Mouse (Mus musculus): Measurements from ENCODE around the gene Rtl5. TPM values are rescaled to one million over a fixed set of nuclear protein-coding genes. Genes with fewer than 3 reads are reported as not detected.
"Not testable (repeated sequence)": the region's sequence is repeated elsewhere in the genome, so short reads cannot be mapped to it uniquely, and the experiment has no call there.

Gene Rtl5
- 0.92 and 1.3 TPM in 2 replicates for polyA plus RNA-seq (2014; fragmentation: Nextera tagmentation; extraction: Ambion mirVana)

DNA sequence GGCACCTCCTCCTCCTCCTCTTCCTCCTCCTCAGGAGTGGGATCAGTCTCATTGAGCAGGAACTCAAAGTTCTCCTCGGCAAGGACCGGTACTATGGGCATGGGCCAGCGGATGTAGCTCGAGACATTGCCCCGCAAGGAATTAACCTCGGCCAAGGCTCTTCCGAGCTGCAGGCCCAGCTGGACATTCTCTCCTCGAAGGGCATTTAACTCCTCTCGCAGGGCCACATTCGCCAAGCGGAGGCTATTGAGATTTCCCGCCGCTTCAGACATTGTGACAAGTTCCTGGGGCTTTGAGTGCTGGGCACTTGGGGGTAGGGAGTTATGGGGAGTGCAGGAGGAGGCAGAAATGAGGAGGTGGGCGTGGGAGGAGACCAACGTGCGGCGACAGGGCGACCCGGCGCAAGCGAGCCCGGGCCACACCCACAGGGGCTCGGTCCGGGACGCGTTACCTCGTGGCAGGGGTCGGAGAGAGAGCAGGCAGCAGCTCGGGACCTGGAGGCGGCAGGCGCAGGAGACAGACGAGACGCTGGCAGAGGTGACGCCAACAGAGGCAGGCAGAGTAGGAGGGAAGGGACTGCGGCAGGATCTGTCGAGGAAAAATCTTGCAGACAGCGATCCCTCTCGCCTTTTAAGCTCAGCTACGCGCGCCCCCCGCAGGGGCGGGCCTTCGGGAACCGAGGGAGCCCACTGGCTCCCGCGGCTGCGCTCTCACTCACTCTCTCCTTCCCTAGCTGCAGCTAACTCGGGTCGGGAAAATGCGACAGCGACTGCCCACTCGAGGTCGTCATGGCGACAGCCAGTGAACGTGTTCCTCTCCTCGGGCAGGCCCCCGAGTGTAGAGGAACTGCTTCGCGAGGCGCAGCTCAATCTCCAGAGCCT is at the start of gene Rtl5:
Rtl5 (minus strand) TSS at position 714 of the 881 bp plus-strand sequence.
- WGBS: 21% methylated on average over 39 of the region's 61 CpGs
- no peaks in the 10 kb centered on the region for H3K4me1 ChIP-seq (ENCODE audit: control insufficient read depth, insufficient read depth, low read length)
- H3K36me3 ChIP-seq (ENCODE audit: control insufficient read depth, insufficient read depth, low read length): no peaks in the 10 kb centered on the region
- no peaks in the 10 kb centered on the region for H3K9me3 ChIP-seq (ENCODE audit: control insufficient read depth, low read length)
- peak within 1 kb of the TSS; percentile 50 for H3K4me3 ChIP-seq (ENCODE audit: low read depth, low read length)
- peaks cover 8% of the 10 kb centered on the region; the same call in 1 of the 2 replicates for H3K27me3 ChIP-seq (replicated peaks; ENCODE audit: control insufficient read depth, insufficient read depth, low read length)
- H3K9ac ChIP-seq (ENCODE audit: low read depth, low read length): peak within 1 kb of the TSS; percentile 64
- peak; percentile 94 for DNase-seq (ENCODE audit: low spot score)
- H3K4me2 ChIP-seq (ENCODE audit: low read depth, low read length): peak within 1 kb of the TSS; percentile 66
- peak within 1 kb of the TSS; percentile 74 for H3K27ac ChIP-seq (replicated peaks; ENCODE audit: low read depth, low read length)
- ATAC-seq (ENCODE audit: low read depth): peak; percentile 96

DNA sequence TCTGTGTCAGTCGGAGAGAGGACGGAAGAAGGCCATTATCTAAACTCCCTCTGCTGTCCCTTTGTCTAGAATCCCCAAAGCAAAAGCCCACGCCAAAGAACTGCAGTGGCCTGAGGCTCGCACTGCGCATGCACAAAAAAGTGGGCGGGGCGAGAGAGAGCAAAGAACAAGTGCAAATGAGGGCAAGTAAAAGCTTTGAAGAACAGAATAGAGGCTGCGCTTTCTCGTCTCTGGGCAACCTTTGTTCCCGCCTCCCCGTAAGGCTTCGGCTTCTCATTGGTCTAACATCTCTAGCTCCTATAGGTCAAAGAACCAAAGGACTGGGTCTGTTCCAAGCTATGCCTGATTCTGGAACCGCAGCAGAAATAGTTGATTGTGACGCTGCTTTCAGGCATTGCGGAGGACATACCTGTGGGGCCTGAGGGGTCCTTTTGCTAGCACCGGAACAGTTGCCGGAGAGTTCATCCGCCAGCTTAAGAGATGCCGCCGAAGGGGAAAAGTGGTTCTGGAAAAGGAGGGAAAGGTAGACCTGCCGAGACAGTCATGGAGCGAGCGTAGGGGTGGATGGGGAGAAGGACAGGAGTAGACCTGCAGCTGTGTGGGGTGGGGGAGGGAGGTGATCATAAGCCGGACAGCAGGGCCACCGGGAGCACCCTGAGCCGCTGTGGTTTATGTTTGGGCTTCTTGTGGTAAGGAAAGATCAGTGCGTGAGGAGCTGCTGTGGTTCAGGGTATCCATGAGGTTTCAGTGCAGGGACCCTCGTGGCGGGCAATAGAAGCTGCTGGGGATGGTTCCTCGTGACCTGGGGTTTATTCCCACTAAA is 48.1 kb upstream of the Rtl5 start, which contains the start of gene Pin4:
Pin4 (plus strand) TSS at position 406 of the 823 bp plus-strand sequence.
- peak; percentile 98 for DNase-seq (ENCODE audit: low spot score)
- H3K9me3 ChIP-seq (ENCODE audit: control insufficient read depth, low read length): no peaks in the 10 kb centered on the region
- H3K4me2 ChIP-seq (ENCODE audit: low read depth, low read length): peak within 1 kb of the TSS; percentile 64
- H3K27ac ChIP-seq (replicated peaks; ENCODE audit: low read depth, low read length): no peak within 1 kb of the TSS
- H3K4me3 ChIP-seq (ENCODE audit: low read depth, low read length): peak within 1 kb of the TSS; percentile 59
- 23% methylated on average over 29 of the region's 30 CpGs for WGBS
- H3K4me1 ChIP-seq (ENCODE audit: control insufficient read depth, insufficient read depth, low read length): no peaks in the 10 kb centered on the region
- ATAC-seq (ENCODE audit: low read depth): peak; percentile 100
- peaks cover 5% of the 10 kb centered on the region; the same call in 1 of the 2 replicates for H3K27me3 ChIP-seq (replicated peaks; ENCODE audit: control insufficient read depth, insufficient read depth, low read length)
- H3K36me3 ChIP-seq (ENCODE audit: control insufficient read depth, insufficient read depth, low read length): peaks cover 4% of the 10 kb centered on the region; the same call in 1 of the 2 replicates
- peak within 1 kb of the TSS; percentile 71 for H3K9ac ChIP-seq (ENCODE audit: low read depth, low read length)

DNA sequence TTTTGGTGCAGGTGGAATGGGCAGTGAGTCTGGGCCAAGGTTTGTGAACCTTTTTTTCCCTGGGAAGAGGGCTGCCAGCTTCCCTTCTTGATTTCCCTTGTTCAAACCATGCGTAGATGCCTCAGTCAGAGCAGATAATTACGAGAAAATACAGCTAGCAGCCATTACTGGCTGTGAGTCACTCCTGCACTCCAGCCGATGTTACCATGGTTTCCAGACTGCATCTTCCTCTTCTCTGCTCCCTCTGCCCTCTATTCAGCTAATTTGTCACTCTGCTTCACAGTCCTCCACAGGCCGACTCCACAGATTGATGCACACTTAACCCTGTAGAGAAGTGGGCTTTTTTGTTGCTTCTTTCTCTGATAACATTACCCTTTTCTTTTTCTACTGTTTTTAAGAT is 44.6 kb upstream of the Rtl5 start:
- ATAC-seq (ENCODE audit: low read depth) (no peak), DNase-seq (ENCODE audit: low spot score) (no peak)
- Histone ChIP-seq H3K27ac (replicated peaks; ENCODE audit: low read depth, low read length) (no peak overlapping the region), H3K9me3 (ENCODE audit: control insufficient read depth, low read length) (no peaks in the 10 kb centered on the region), H3K4me2 (ENCODE audit: low read depth, low read length) (no peak overlapping the region), H3K4me1 (ENCODE audit: control insufficient read depth, insufficient read depth, low read length) (no peaks in the 10 kb centered on the region), H3K36me3 (ENCODE audit: control insufficient read depth, insufficient read depth, low read length) (no peaks in the 10 kb centered on the region), H3K27me3 (replicated peaks; ENCODE audit: control insufficient read depth, insufficient read depth, low read length) (peaks cover 9% of the 10 kb centered on the region), H3K4me3 (ENCODE audit: low read depth, low read length) (no peak overlapping the region), H3K9ac (ENCODE audit: low read depth, low read length) (no peak overlapping the region)
- 52% methylated on average over 4 of the region's 4 CpGs for WGBS

DNA sequence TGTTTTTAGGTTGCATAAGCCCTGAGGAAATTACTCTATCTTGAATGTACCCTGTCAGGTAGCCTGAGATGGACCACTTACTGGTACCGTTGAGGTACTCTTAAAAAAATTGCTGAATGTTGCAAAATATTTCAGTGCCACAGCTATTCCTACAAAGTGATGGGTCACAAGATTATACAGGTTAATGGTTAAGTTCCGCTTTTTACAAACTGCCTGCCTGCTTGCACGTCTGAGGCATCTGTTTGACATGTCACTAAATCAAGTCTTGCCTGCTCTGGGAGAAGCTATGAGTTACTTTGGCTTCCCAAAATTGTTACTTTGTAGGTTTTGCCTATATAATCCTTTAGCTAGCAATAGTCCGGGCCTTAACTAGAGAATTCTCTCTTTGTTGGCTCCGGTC is 38.2 kb upstream of the Rtl5 start:
- DNase-seq (ENCODE audit: low spot score); H3K36me3 ChIP-seq (ENCODE audit: control insufficient read depth, insufficient read depth, low read length); H3K9me3 ChIP-seq (ENCODE audit: control insufficient read depth, low read length); H3K4me1 ChIP-seq (ENCODE audit: control insufficient read depth, insufficient read depth, low read length); H3K4me3 ChIP-seq (ENCODE audit: low read depth, low read length); H3K27me3 ChIP-seq (replicated peaks; ENCODE audit: control insufficient read depth, insufficient read depth, low read length); ATAC-seq (ENCODE audit: low read depth); H3K9ac ChIP-seq (ENCODE audit: low read depth, low read length); H3K27ac ChIP-seq (replicated peaks; ENCODE audit: low read depth, low read length); H3K4me2 ChIP-seq (ENCODE audit: low read depth, low read length): not testable (repeated sequence)
- 82% methylated on average over 5 of the region's 5 CpGs for WGBS

DNA sequence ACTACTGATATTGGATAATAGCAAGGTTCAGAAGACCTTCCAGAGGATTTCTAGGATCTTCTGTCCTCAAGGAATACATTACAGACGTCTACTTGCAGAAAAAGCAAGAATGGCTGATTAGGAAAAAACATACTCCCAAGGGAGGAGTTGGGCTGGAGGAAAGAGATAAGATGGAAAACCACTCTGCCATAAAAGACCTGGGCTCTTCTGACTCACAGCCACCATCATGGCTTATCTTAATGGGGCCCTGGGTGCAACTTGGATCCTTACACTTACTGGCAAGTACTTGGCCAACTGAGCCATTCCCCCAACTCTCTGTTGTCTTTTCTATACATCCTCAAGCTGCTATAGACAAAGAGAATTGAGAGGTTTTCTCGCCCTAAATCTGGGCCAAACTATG is 32.7 kb upstream of the Rtl5 start:
- not testable (repeated sequence) for H3K36me3 ChIP-seq (ENCODE audit: control insufficient read depth, insufficient read depth, low read length); H3K4me1 ChIP-seq (ENCODE audit: control insufficient read depth, insufficient read depth, low read length); H3K27ac ChIP-seq (replicated peaks; ENCODE audit: low read depth, low read length); H3K9ac ChIP-seq (ENCODE audit: low read depth, low read length); H3K4me3 ChIP-seq (ENCODE audit: low read depth, low read length); ATAC-seq (ENCODE audit: low read depth); H3K27me3 ChIP-seq (replicated peaks; ENCODE audit: control insufficient read depth, insufficient read depth, low read length); DNase-seq (ENCODE audit: low spot score); H3K9me3 ChIP-seq (ENCODE audit: control insufficient read depth, low read length); H3K4me2 ChIP-seq (ENCODE audit: low read depth, low read length)
- 77% methylated on average over 2 of the region's 2 CpGs for WGBS

DNA sequence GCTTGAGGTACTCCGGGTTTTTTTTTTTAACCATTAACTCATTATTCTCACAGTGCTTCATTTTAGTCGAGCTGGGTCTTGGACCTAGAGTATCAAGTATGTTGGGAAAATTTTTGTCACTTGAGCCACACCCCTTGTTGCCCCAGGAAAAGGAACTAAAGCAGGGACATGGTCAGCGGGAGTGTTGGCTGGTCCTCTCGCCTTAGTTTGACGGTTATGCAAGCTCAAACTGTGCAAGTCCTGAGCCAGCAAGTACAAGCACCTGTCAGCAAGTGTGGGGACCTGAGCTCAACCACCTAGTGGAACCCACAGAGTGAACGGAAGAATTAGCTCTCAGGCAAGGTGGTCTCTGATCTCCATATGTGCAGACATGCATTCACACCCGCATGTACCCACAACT is 30.8 kb upstream of the Rtl5 start:
- no peak for ATAC-seq (ENCODE audit: low read depth)
- Histone ChIP-seq H3K9me3 (ENCODE audit: control insufficient read depth, low read length) (no peaks in the 10 kb centered on the region), H3K36me3 (ENCODE audit: control insufficient read depth, insufficient read depth, low read length) (no peaks in the 10 kb centered on the region), H3K27me3 (replicated peaks; ENCODE audit: control insufficient read depth, insufficient read depth, low read length) (no peaks in the 10 kb centered on the region), H3K4me2 (ENCODE audit: low read depth, low read length) (no peak overlapping the region), H3K4me1 (ENCODE audit: control insufficient read depth, insufficient read depth, low read length) (no peaks in the 10 kb centered on the region), H3K4me3 (ENCODE audit: low read depth, low read length) (no peak overlapping the region), H3K9ac (ENCODE audit: low read depth, low read length) (no peak overlapping the region), H3K27ac (replicated peaks; ENCODE audit: low read depth, low read length) (no peak overlapping the region)
- WGBS: 65% methylated on average over 7 of the region's 7 CpGs
- no peak for DNase-seq (ENCODE audit: low spot score)

DNA sequence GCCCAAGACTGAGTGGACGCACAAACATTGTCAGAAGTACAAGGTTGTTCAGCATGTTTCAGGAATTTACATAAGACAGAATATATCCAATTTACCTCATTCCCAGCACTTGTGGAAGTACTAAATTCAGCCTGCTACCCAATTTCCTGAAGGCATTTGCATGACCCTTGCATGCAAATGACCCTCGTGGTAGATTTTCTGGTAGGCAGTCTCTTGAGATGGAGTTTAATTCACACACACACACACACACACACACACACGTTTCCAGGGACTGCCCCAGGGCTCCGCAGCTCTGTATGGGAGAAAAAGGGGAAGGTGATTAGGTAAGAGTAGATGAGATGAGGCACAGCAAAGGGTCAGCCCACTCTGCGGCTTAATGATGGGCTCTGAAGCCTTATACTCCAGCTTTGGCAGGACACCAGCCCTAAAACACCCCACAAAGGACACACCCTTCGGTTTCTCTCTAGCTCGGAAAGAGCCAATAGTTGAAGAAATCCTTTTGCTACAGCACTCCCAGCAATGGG is 23.3 kb upstream of the Rtl5 start:
- Histone ChIP-seq H3K36me3 (ENCODE audit: control insufficient read depth, insufficient read depth, low read length) (no peaks in the 10 kb centered on the region), H3K4me3 (ENCODE audit: low read depth, low read length) (no peak overlapping the region), H3K9me3 (ENCODE audit: control insufficient read depth, low read length) (no peaks in the 10 kb centered on the region), H3K27me3 (replicated peaks; ENCODE audit: control insufficient read depth, insufficient read depth, low read length) (no peaks in the 10 kb centered on the region), H3K9ac (ENCODE audit: low read depth, low read length) (no peak overlapping the region), H3K4me1 (ENCODE audit: control insufficient read depth, insufficient read depth, low read length) (no peaks in the 10 kb centered on the region), H3K27ac (replicated peaks; ENCODE audit: low read depth, low read length) (no peak overlapping the region), H3K4me2 (ENCODE audit: low read depth, low read length) (no peak overlapping the region)
- no peak for DNase-seq (ENCODE audit: low spot score)
- ATAC-seq (ENCODE audit: low read depth): no peak
- WGBS: 78% methylated on average over 7 of the region's 7 CpGs

DNA sequence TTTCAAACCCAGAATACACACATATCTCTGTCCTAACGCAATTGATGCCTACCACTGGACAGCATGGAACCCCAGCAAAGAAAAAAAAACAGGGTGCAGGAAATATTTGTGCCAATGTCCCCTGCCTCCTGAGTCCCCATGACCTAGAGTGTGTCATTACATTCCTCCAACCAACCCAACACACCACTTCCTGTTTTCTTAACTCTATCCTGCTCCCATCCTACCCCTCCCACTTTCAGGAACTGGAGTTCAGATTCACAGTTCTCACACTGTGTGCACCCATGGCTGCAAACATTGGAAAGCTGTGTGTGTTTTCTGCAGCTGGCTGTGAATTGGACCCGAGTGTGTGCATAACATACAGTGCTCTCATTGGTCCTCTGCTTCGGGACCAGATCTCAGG is 19.5 kb upstream of the Rtl5 start:
- Histone ChIP-seq H3K27me3 (replicated peaks; ENCODE audit: control insufficient read depth, insufficient read depth, low read length) (peaks cover 6% of the 10 kb centered on the region; the same call in 1 of the 2 replicates), H3K36me3 (ENCODE audit: control insufficient read depth, insufficient read depth, low read length) (no peaks in the 10 kb centered on the region), H3K4me3 (ENCODE audit: low read depth, low read length) (no peak overlapping the region), H3K4me2 (ENCODE audit: low read depth, low read length) (no peak overlapping the region), H3K9me3 (ENCODE audit: control insufficient read depth, low read length) (no peaks in the 10 kb centered on the region), H3K27ac (replicated peaks; ENCODE audit: low read depth, low read length) (no peak overlapping the region), H3K4me1 (ENCODE audit: control insufficient read depth, insufficient read depth, low read length) (no peaks in the 10 kb centered on the region), H3K9ac (ENCODE audit: low read depth, low read length) (no peak overlapping the region)
- DNase-seq (ENCODE audit: low spot score) (no peak), ATAC-seq (ENCODE audit: low read depth) (no peak)
- 84% methylated on average over 3 of the region's 3 CpGs for WGBS

Measured in embryonic facial prominence, embryonic 14.5 days (tissue).